Mouse (Mus musculus) heart, embryonic 13.5 days (tissue): ENCODE measurements around the gene Washc1. TPM values are rescaled to one million over a fixed set of nuclear protein-coding genes. Genes with fewer than 3 reads are reported as not detected.

Experiments used
- ATAC-seq: fragments of 200-750 bp; cut with Nextera tagmentation; 2 replicates; pipeline ENCODE4 v1.8.0; 2017; ENCODE audit warnings: moderate TSS enrichment; ENCODE audit not compliant: insufficient number of reproducible peaks, low FRiP score, low TSS enrichment; ENCODE audit errors: extremely low read depth
- H3K27ac ChIP-seq: fragments of 300-500 bp; sonication (generic); replicated peaks from 2 replicates; pipeline ENCODE4 v1.5.1; 2015; ENCODE audit warnings: moderate library complexity, mild to moderate bottlenecking, inconsistent platforms
- H3K27me3 ChIP-seq: fragments of 300-500 bp; sonication (generic); replicated peaks from 2 replicates; pipeline ENCODE4 v1.6.1; 2015; ENCODE audit warnings: mild to moderate bottlenecking, inconsistent platforms
- H3K36me3 ChIP-seq: fragments of 300-500 bp; sonication (generic); 2 replicates; pipeline ENCODE4 v1.6.1; 2015; ENCODE audit warnings: mild to moderate bottlenecking, inconsistent platforms
- H3K4me1 ChIP-seq: fragments of 300-500 bp; sonication (generic); 2 replicates; pipeline ENCODE4 v1.6.1; 2015; ENCODE audit warnings: inconsistent platforms
- H3K4me2 ChIP-seq: fragments of 300-500 bp; sonication (generic); 2 replicates; pipeline ENCODE4 v1.6.1; 2015; ENCODE audit warnings: inconsistent platforms, mild to moderate bottlenecking, moderate library complexity
- H3K4me3 ChIP-seq: fragments of 300-500 bp; sonication (generic); 2 replicates; pipeline ENCODE4 v1.5.1; 2015; ENCODE audit warnings: moderate library complexity, mild to moderate bottlenecking, inconsistent platforms
- H3K9ac ChIP-seq: fragments of 300-500 bp; sonication (generic); 2 replicates; pipeline ENCODE4 v1.6.1; 2015; ENCODE audit warnings: inconsistent platforms, mild to moderate bottlenecking, moderate library complexity
- H3K9me3 ChIP-seq: fragments of 300-500 bp; sonication (generic); 2 replicates; pipeline ENCODE4 v1.6.1; 2016; ENCODE audit warnings: inconsistent platforms
- WGBS: fragments of 180-500 bp; shearing (Covaris S2); methylation state at CpG from one replicate; pipeline ENCODE4 v1.1.7; 2015; ENCODE audit warnings: mixed read lengths; 5-methylcytosine and 5-hydroxymethylcytosine counted together
- polyA plus RNA-seq: library from polyadenylated mRNA; unstranded; fragments of >200 nt; fragmentation: Nextera tagmentation; extraction: Ambion mirVana; gene quantifications from 2 replicates; pipeline ENCODE4 v1.2.1, GENCODE M21; 2015

Washc1 gene
- polyA plus RNA-seq, 1 experiment from 2014 or later = 25.0 TPM

GRCm38 (mm10) chr17:66091392-66091791 lies 20.0 kb upstream of the Washc1 start:
- H3K4me1 ChIP-seq = peaks cover 4% of the 10 kb centered on the region; the same call in 1 of the 2 replicates
- no peak overlapping the region for H3K27ac ChIP-seq
- 86% methylated on average over 2 of the region's 2 CpGs for WGBS
- no peaks in the 10 kb centered on the region for H3K27me3 ChIP-seq
- H3K36me3 ChIP-seq = peaks cover 62% of the 10 kb centered on the region
- H3K4me3 ChIP-seq = no peak overlapping the region
- ATAC-seq = no peak
- no peaks in the 10 kb centered on the region for H3K9me3 ChIP-seq
- no peak overlapping the region for H3K4me2 ChIP-seq
- no peak overlapping the region; the same call in 1 of the 2 replicates for H3K9ac ChIP-seq

GRCm38 (mm10) chr17:66092065-66092464 lies 19.3 kb upstream of the Washc1 start:
- Histone ChIP-seq H3K4me3 (no peak overlapping the region), H3K27me3 (no peaks in the 10 kb centered on the region), H3K4me1 (peaks cover 4% of the 10 kb centered on the region; the same call in 1 of the 2 replicates), H3K36me3 (peaks cover 55% of the 10 kb centered on the region), H3K27ac (no peak overlapping the region), H3K9ac (no peak overlapping the region), H3K4me2 (no peak overlapping the region), H3K9me3 (no peaks in the 10 kb centered on the region)
- ATAC-seq = no peak
- 96% methylated on average over 2 of the region's 2 CpGs for WGBS

- H3K36me3 ChIP-seq = peaks cover 53% of the 10 kb centered on the region
- H3K27me3 ChIP-seq = no peaks in the 10 kb centered on the region
- H3K27ac ChIP-seq = no peak overlapping the region
- no peak overlapping the region for H3K4me3 ChIP-seq
- H3K4me2 ChIP-seq = no peak overlapping the region
- no peaks in the 10 kb centered on the region for H3K9me3 ChIP-seq
- WGBS = 80% methylated on average over 3 of the region's 3 CpGs
- no peak for ATAC-seq
- H3K4me1 ChIP-seq = peaks cover 4% of the 10 kb centered on the region; the same call in 1 of the 2 replicates
- no peak overlapping the region for H3K9ac ChIP-seq
Observed at GRCm38 (mm10) chr17:66092664-66093063, 18.7 kb upstream of the Washc1 start.

GRCm38 (mm10) chr17:66100566-66101379 lies 10.6 kb upstream of the Washc1 start:
- Histone ChIP-seq H3K36me3 (peaks cover 12% of the 10 kb centered on the region; the same call in 1 of the 2 replicates), H3K4me2 (peak overlapping the region; percentile 97), H3K4me1 (peaks cover 24% of the 10 kb centered on the region), H3K27me3 (no peaks in the 10 kb centered on the region), H3K4me3 (peak overlapping the region; percentile 81), H3K9ac (peak overlapping the region; percentile 95), H3K9me3 (no peaks in the 10 kb centered on the region), H3K27ac (peak overlapping the region; percentile 94)
- peak; percentile 65 for ATAC-seq
- under 1% methylated on average over 41 of the region's 41 CpGs for WGBS

- Histone ChIP-seq H3K27me3 (no peaks in the 10 kb centered on the region), H3K4me3 (peak within 1 kb of the TSS; percentile 81), H3K36me3 (0 out of 2 replicates have a peak, but pooled peaks cover 9% of the 10 kb centered on the region), H3K9me3 (no peaks in the 10 kb centered on the region), H3K27ac (peak within 1 kb of the TSS; percentile 94), H3K4me2 (peak within 1 kb of the TSS; percentile 97), H3K9ac (peak within 1 kb of the TSS; percentile 95), H3K4me1 (peaks cover 24% of the 10 kb centered on the region)
- ATAC-seq = peak; percentile 98
- under 1% methylated on average over 65 of the region's 67 CpGs for WGBS
Observed at GRCm38 (mm10) chr17:66101380-66102330, 9.7 kb upstream of the Washc1 start, which contains the start of gene Ndufv2. Gene Ndufv2 (minus strand): TSS chr17:66101559.

- H3K9me3 ChIP-seq = no peaks in the 10 kb centered on the region
- no peak overlapping the region for H3K4me2 ChIP-seq
- H3K36me3 ChIP-seq = no peaks in the 10 kb centered on the region
- 82% methylated on average over 7 of the region's 7 CpGs for WGBS
- no peak overlapping the region for H3K9ac ChIP-seq
- ATAC-seq = no peak
- H3K27me3 ChIP-seq = no peaks in the 10 kb centered on the region
- no peak overlapping the region for H3K4me3 ChIP-seq
- H3K4me1 ChIP-seq = peaks cover 20% of the 10 kb centered on the region
- H3K27ac ChIP-seq = no peak overlapping the region
Observed at GRCm38 (mm10) chr17:66104076-66104475, 7.3 kb upstream of the Washc1 start.

GRCm38 (mm10) chr17:66106601-66107267 lies 4.6 kb upstream of the Washc1 start:
- no peak overlapping the region for H3K27ac ChIP-seq
- no peak for ATAC-seq
- peak overlapping the region; percentile 19; the same call in 1 of the 2 replicates for H3K9ac ChIP-seq
- H3K36me3 ChIP-seq = no peaks in the 10 kb centered on the region
- WGBS = 50% methylated on average over 10 of the region's 10 CpGs
- no peak overlapping the region for H3K4me2 ChIP-seq
- no peak overlapping the region for H3K4me3 ChIP-seq
- H3K27me3 ChIP-seq = no peaks in the 10 kb centered on the region
- H3K4me1 ChIP-seq = peaks cover 17% of the 10 kb centered on the region
- H3K9me3 ChIP-seq = no peaks in the 10 kb centered on the region

- H3K4me3 ChIP-seq = no peak overlapping the region
- ATAC-seq = no peak
- H3K4me2 ChIP-seq = no peak overlapping the region
- 64% methylated on average over 8 of the region's 8 CpGs for WGBS
- peaks cover 16% of the 10 kb centered on the region for H3K4me1 ChIP-seq
- no peaks in the 10 kb centered on the region for H3K27me3 ChIP-seq
- H3K9ac ChIP-seq = no peak overlapping the region
- no peak overlapping the region for H3K27ac ChIP-seq
- no peaks in the 10 kb centered on the region for H3K36me3 ChIP-seq
- H3K9me3 ChIP-seq = no peaks in the 10 kb centered on the region
Observed at GRCm38 (mm10) chr17:66107466-66107865, 3.9 kb upstream of the Washc1 start.

GRCm38 (mm10) chr17:66108198-66108597 lies 3.1 kb upstream of the Washc1 start:
- Histone ChIP-seq H3K27me3 (no peaks in the 10 kb centered on the region), H3K27ac (no peak overlapping the region), H3K36me3 (no peaks in the 10 kb centered on the region), H3K9ac (no peak overlapping the region), H3K4me2 (no peak overlapping the region), H3K9me3 (no peaks in the 10 kb centered on the region), H3K4me3 (no peak overlapping the region), H3K4me1 (peaks cover 20% of the 10 kb centered on the region)
- 79% methylated on average over 4 of the region's 4 CpGs for whole genome bisulfite sequencing
- ATAC-seq = no peak

GRCm38 (mm10) chr17:66110746-66111145 lies 599 bp upstream of the Washc1 start:
- H3K9ac ChIP-seq = peak overlapping the region; percentile 87
- peaks cover 20% of the 10 kb centered on the region for H3K4me1 ChIP-seq
- H3K4me2 ChIP-seq = peak overlapping the region; percentile 80
- no peaks in the 10 kb centered on the region for H3K9me3 ChIP-seq
- 35% methylated on average over 6 of the region's 6 CpGs for WGBS
- no peaks in the 10 kb centered on the region for H3K27me3 ChIP-seq
- no peak for ATAC-seq
- H3K36me3 ChIP-seq = peaks cover 21% of the 10 kb centered on the region
- peak overlapping the region; percentile 80 for H3K4me3 ChIP-seq
- H3K27ac ChIP-seq = peak overlapping the region; percentile 69
